Mouse (Mus musculus): ENCODE data around the gene Cspg5. TPM values are rescaled to one million over a fixed set of nuclear protein-coding genes. Genes with fewer than 3 reads are reported as not detected.

Gene Cspg5
- 1.2 to 1.5 TPM in 2 of 3 replicates, not detected in the other for total RNA-seq (2017)

GRCm38 (mm10) chr9:110243221-110243833, at the start of gene Cspg5:
Gene Cspg5 (plus strand): TSS chr9:110243783.
- ATAC-seq (replicated peaks; ENCODE audit: insufficient number of reproducible peaks, low FRiP score, low TSS enrichment, poor library complexity, severe bottlenecking) = no peak

DNA sequence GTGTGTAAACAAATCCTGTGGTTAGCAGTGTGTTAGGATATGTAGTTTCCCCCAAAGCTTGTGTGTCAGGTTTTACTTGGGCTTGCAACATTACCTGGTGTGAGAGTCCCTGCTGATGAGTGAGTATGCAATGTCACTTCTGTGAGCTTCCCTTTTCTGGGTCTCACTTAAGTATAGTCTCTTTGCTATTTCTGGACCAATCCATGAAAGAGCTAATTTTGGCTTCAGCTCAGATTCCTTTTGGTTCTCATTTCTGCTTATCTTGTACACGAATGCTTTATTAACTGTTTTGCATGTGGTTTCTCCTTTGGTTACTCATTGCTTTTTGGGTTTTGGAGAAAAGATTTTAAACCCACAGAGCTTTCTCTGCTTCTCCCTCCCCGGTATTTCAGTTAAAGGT, 43.7 kb upstream of the Cspg5 start:
- ATAC-seq (replicated peaks; ENCODE audit: insufficient number of reproducible peaks, low FRiP score, low TSS enrichment, poor library complexity, severe bottlenecking) = no peak

GRCm38 (mm10) chr9:110205526-110206404, 37.8 kb upstream of the Cspg5 start:
- ATAC-seq (replicated peaks; ENCODE audit: insufficient number of reproducible peaks, low FRiP score, low TSS enrichment, poor library complexity, severe bottlenecking) = no peak

GRCm38 (mm10) chr9:110206437-110206836, 37.1 kb upstream of the Cspg5 start:
- no peak for ATAC-seq (replicated peaks; ENCODE audit: insufficient number of reproducible peaks, low FRiP score, low TSS enrichment, poor library complexity, severe bottlenecking)

GRCm38 (mm10) chr9:110208265-110208664, 35.3 kb upstream of the Cspg5 start:
- ATAC-seq (replicated peaks; ENCODE audit: insufficient number of reproducible peaks, low FRiP score, low TSS enrichment, poor library complexity, severe bottlenecking) = no peak

DNA sequence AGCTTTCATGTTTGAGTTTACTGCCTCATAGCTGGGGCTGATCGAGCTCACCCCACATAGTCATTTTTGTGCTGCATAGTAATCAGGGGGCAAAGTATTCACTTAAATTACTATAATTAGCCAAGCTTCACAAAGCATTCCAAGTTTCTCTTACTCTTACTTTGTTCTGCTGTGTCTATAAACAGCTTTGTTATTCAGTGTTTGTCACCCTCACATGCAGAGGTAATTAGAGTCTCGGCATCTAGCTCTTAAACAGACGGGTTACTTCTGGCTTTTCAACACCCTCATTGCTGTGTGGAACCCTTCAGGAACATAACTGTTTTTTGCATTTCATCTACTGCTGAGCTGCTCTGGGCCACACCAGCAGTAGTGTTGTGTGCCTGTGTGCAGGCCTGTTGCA, 34.6 kb upstream of the Cspg5 start:
- no peak for ATAC-seq (replicated peaks; ENCODE audit: insufficient number of reproducible peaks, low FRiP score, low TSS enrichment, poor library complexity, severe bottlenecking)

DNA sequence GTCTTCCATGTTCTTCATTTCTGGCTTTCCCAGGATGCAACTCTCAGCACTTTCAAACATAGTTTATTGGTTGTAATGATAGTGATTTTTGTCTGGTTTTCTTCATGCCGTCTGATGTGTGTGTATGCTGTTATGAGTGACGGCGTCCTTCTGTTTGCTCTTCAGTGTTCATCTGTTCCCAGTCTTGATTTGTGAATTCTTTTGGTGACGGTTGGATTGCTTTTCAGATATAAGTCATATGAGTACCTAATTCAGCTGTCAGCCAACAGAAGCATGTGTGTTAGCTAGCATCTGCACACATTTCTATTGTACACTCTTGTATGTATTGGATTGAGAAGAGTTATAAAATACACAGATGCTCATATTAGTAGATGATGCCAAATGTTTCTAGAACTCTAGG, 19.3 kb upstream of the Cspg5 start:
- ATAC-seq (replicated peaks; ENCODE audit: insufficient number of reproducible peaks, low FRiP score, low TSS enrichment, poor library complexity, severe bottlenecking) = no peak

GRCm38 (mm10) chr9:110226191-110226590, 17.4 kb upstream of the Cspg5 start:
- no peak for ATAC-seq (replicated peaks; ENCODE audit: insufficient number of reproducible peaks, low FRiP score, low TSS enrichment, poor library complexity, severe bottlenecking)

DNA sequence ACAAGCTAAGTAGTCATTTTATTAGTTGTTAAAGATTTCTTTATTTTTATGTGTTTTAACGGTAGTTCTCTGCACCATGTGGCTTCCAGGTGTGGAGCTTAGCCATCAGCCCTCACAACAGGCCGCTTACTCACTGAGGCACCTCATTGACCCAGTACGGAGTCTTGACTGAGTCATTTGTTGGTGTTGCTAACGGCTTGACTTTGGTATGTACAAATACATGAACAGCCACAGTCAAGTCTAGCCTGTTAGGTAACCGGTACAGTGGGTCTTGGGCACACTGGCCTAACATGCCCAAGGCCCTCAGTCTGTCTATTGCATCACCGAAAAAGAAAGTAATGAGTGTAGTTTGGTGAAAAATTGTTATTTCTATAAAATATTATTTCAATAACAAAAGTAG, 14.9 kb upstream of the Cspg5 start:
- no peak for ATAC-seq (replicated peaks; ENCODE audit: insufficient number of reproducible peaks, low FRiP score, low TSS enrichment, poor library complexity, severe bottlenecking)

GRCm38 (mm10) chr9:110229112-110229511, 14.5 kb upstream of the Cspg5 start:
- no peak for ATAC-seq (replicated peaks; ENCODE audit: insufficient number of reproducible peaks, low FRiP score, low TSS enrichment, poor library complexity, severe bottlenecking)

DNA sequence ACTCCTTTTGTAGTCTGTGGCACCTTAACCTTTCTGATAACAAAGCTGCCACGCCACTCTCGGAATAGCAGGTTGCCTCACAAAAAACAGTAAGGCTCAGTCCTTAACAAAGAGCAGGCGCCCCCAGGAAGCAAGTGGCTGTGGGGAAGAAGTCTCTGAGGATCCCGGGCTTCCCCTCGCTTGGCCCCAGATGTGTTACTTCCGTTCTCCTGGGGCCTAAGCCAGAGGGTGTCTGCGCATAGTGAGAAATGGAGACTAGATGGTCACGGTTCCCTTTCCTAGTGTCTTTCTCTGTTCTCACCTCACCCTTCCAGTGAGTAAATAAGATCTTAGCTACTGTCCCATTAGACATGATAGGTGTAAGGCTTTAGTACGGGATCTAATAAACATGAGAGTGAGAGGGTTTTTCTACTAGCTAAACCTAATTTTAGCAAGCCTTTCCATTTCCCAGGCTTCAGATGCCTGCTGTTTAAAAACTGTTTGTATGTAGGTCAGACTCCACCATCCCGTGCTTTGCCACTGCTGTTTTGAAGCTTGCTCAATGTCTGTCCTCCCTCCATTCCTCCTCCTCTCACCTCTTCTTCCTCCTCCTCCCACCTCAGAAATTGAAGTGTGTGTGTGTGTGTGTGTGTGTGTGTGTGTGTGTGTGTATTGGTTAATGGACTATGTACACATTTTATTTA, 13.9 kb upstream of the Cspg5 start:
- ATAC-seq (replicated peaks; ENCODE audit: insufficient number of reproducible peaks, low FRiP score, low TSS enrichment, poor library complexity, severe bottlenecking) = no peak

DNA sequence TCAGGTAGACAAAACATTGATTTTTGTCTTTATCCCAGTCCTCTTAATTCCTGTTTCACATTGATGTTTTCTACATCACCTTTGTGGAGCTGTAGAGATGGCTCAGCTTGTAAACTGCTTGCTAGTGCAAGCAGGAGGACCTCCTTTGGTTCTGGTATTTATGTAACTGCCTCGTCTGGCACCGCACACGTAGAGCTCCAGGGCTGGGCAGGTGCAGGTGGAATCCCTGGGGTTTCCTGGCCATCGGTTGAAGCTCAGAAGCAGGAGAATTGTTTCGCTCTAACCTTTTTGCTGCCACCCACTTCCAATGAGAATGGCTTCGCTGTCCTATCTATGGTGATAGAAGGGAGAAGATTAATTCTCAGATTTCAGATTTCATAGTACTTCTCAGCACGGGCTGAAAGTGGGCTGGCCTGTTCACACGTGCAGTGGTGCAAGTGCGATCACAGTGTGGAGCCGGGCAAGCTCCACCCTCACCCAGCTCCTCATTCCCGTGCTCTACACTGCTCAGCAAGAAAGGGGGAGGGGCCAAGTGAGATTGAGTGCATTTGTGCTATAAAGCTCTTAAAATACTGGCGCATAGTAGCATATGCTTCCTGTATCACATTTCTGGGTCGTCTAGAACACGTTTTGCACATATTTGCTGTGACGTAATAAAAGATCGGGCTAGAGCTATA, 13.1 kb upstream of the Cspg5 start:
- ATAC-seq (replicated peaks; ENCODE audit: insufficient number of reproducible peaks, low FRiP score, low TSS enrichment, poor library complexity, severe bottlenecking) = no peak

GRCm38 (mm10) chr9:110234962-110235361, 8.6 kb upstream of the Cspg5 start:
- no peak for ATAC-seq (replicated peaks; ENCODE audit: insufficient number of reproducible peaks, low FRiP score, low TSS enrichment, poor library complexity, severe bottlenecking)

DNA sequence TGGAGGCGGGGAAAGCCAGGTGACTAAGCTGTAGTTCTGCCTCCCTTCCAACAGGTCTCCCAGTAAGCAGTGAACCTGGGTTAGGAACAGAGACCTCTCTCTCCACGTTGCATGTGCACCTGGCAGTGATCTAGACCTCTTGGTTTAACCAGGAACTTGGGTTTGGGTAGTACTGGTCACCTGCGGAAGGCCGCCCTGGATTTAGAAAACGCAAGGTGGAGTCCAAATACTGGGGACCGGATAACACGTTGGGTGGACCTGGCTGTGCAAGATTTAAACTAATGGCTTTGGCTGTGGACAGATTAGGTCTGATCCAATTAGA, 945 bp downstream of the Cspg5 start:
- ATAC-seq (replicated peaks; ENCODE audit: insufficient number of reproducible peaks, low FRiP score, low TSS enrichment, poor library complexity, severe bottlenecking) = no peak

DNA sequence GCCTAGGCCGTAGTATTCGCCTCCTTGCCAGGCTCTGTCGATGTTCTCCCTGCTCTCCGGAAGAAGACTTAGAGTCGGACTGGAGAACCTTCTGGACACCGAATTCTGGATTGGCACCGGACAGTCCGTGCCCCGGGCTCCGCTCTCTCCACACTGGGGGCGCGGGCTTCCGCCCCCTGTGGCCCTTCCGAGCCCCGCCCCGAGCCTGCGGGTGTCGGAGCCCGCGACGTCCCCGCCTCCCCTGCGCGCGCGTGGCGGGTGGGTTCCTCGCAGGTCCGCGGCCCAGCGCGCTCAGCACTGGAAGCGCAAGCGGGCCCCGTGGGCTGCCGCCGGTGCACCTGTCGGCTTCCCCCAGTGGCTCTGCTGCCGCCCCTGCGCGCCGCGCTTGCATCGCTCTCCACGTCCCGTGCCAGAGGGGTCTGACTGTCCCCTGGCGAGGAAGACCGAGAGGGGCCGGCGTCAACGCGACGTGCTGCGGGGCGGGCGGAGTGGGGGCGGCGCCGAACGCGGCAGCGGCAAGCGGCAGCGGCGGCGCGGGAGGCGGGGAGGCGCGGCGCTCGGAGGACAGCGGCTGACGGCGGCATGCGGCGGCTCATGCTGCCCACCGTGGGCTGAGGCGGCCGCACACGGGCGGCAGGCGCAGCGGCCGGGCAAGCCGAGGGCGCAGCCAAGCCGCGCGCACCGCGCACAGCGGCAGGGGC, 1.5 kb downstream of the Cspg5 start:
- no peak for ATAC-seq (replicated peaks; ENCODE audit: insufficient number of reproducible peaks, low FRiP score, low TSS enrichment, poor library complexity, severe bottlenecking)

DNA sequence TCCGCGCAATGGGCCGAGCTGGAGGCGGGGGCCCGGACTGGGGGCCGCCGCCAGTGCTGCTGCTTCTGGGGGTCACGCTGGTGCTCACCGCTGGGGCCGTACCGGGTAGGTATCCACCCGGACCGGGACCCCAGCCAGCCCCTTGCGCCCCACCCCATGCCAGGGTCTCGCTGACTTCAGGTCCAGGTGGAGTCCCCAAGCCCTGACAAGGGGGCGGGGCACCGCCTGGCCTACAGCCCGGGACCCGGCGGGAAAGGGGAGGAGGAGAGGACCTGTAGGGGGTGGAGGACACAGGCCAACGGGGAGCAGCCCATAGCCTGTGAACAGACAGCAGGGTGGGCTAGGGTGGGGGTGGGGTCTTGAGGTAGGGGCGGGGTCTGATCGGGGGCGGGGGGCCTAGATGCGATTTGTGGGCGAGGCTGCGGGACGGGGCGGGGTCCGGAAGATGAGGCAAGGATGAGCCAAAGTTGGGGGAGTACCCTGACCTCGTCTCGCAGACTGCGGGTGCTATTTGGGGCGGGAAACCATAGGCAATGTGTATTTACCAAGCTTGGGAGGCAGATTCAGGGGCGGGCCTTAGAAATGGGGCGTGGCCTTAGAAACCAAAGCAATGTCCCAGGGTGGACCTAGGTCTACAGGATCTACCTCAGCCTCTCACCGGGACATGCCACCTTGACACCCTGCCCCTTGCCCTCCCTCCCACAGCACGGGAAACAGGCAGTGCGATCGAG, 2.2 kb downstream of the Cspg5 start:
- no peak for ATAC-seq (replicated peaks; ENCODE audit: insufficient number of reproducible peaks, low FRiP score, low TSS enrichment, poor library complexity, severe bottlenecking)

DNA sequence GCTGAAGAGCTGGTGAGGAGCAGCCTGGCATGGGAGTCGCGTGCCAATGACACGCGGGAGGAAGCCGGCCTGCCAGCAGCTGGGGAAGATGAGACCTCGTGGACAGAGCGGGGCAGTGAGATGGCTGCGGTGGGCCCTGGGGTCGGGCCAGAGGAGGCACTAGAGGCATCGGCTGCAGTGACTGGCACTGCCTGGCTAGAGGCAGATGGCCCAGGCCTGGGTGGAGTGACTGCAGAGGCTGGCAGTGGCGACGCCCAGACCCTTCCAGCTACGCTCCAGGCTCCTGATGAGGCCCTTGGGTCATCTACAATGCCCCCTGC, 2.7 kb downstream of the Cspg5 start:
- no peak for ATAC-seq (replicated peaks; ENCODE audit: insufficient number of reproducible peaks, low FRiP score, low TSS enrichment, poor library complexity, severe bottlenecking)

GRCm38 (mm10) chr9:110247049-110247448, 3.5 kb downstream of the Cspg5 start:
- no peak for ATAC-seq (replicated peaks; ENCODE audit: insufficient number of reproducible peaks, low FRiP score, low TSS enrichment, poor library complexity, severe bottlenecking)
